Mouse (Mus musculus) limb, embryonic 10.5 days (tissue): ENCODE results near the gene Spata5. TPM values are rescaled to one million over a fixed set of nuclear protein-coding genes. Genes with fewer than 3 reads are reported as not detected.
A peak's percentile ranks its signal among the peaks of the same experiment; 100 is the strongest.

Experiments used
- DNase-seq: peaks from one replicate; pipeline ENCODE4 v3.0.0-alpha.2; 2017; ENCODE audit warnings: low spot score
- H3K27ac ChIP-seq: fragments of 300-500 bp; sonication (generic); 2 replicates; pipeline ENCODE4 v1.5.1; 2016; ENCODE audit warnings: mild to moderate bottlenecking
- H3K27me3 ChIP-seq: fragments of 300-500 bp; sonication (generic); 2 replicates; pipeline ENCODE4 v1.6.1; 2016; ENCODE audit warnings: low read depth, mild to moderate bottlenecking; ENCODE audit not compliant: poor library complexity, severe bottlenecking
- H3K36me3 ChIP-seq: fragments of 300-500 bp; sonication (generic); 2 replicates; pipeline ENCODE4 v1.6.1; 2016; ENCODE audit warnings: mild to moderate bottlenecking, moderate library complexity
- H3K4me1 ChIP-seq: fragments of 300-500 bp; sonication (generic); 2 replicates; pipeline ENCODE4 v1.6.1; 2016
- H3K4me3 ChIP-seq: fragments of 300-500 bp; sonication (generic); 2 replicates; pipeline ENCODE4 v1.5.1; 2016; ENCODE audit warnings: mild to moderate bottlenecking, moderate library complexity
- H3K9me3 ChIP-seq: fragments of 300-500 bp; sonication (generic); replicated peaks from 2 replicates; pipeline ENCODE4 v1.6.1; 2016; ENCODE audit warnings: mild to moderate bottlenecking
- WGBS: fragments of 180-500 bp; shearing (Covaris S2); methylation state at CpG from one replicate; pipeline ENCODE4 v1.1.7; 2016; 5-methylcytosine and 5-hydroxymethylcytosine counted together
- polyA plus RNA-seq: library from polyadenylated mRNA; unstranded; fragments of >200 nt; fragmentation: Nextera tagmentation; extraction: Ambion mirVana; gene quantifications from 2 replicates; pipeline ENCODE4 v1.2.1, GENCODE M21; 2016

Gene Spata5
- polyA plus RNA-seq = 52.7 and 53.3 TPM in 2 replicates

GRCm38 (mm10) chr3:37419458-37419991 is at the start of gene Spata5:
Gene Spata5 (plus strand): TSS chr3:37419896.
- H3K4me1 ChIP-seq = peaks cover 19% of the 10 kb centered on the region
- peaks cover 6% of the 10 kb centered on the region; the same call in 1 of the 2 replicates for H3K36me3 ChIP-seq
- H3K9me3 ChIP-seq = no peaks in the 10 kb centered on the region
- DNase-seq = peak; percentile 100
- H3K27ac ChIP-seq = peak within 1 kb of the TSS; percentile 92
- H3K27me3 ChIP-seq = no peaks in the 10 kb centered on the region
- under 1% methylated on average over 50 of the region's 50 CpGs for WGBS
- peak within 1 kb of the TSS; percentile 98 for H3K4me3 ChIP-seq

GRCm38 (mm10) chr3:37370407-37370806 is 49.3 kb upstream of the Spata5 start:
- 62% methylated on average over 4 of the region's 4 CpGs for WGBS

GRCm38 (mm10) chr3:37373712-37374111 is 46.0 kb upstream of the Spata5 start:
- DNase-seq = no peak
- Histone ChIP-seq H3K27ac (no peak overlapping the region), H3K4me3 (no peak overlapping the region), H3K4me1 (peaks cover 22% of the 10 kb centered on the region), H3K27me3 (no peaks in the 10 kb centered on the region), H3K36me3 (no peaks in the 10 kb centered on the region), H3K9me3 (no peaks in the 10 kb centered on the region)
- WGBS = 90% methylated on average over 11 of the region's 11 CpGs

More at GRCm38 (mm10) chr3:37370407-37370806, 49.3 kb upstream of the Spata5 start:
- peaks cover 10% of the 10 kb centered on the region for H3K4me1 ChIP-seq
- DNase-seq = no peak
- no peaks in the 10 kb centered on the region for H3K9me3 ChIP-seq
- no peak overlapping the region for H3K4me3 ChIP-seq
- no peak overlapping the region for H3K27ac ChIP-seq
- no peaks in the 10 kb centered on the region for H3K27me3 ChIP-seq
- no peaks in the 10 kb centered on the region for H3K36me3 ChIP-seq

- no peak for DNase-seq
- Histone ChIP-seq H3K9me3 (no peaks in the 10 kb centered on the region), H3K36me3 (no peaks in the 10 kb centered on the region), H3K4me3 (no peak overlapping the region), H3K4me1 (peaks cover 33% of the 10 kb centered on the region), H3K27me3 (no peaks in the 10 kb centered on the region), H3K27ac (no peak overlapping the region)
- WGBS = 73% methylated on average over 6 of the region's 6 CpGs
Observed at GRCm38 (mm10) chr3:37377926-37378325, 41.8 kb upstream of the Spata5 start.

GRCm38 (mm10) chr3:37378412-37378811 is 41.3 kb upstream of the Spata5 start:
- Histone ChIP-seq H3K36me3 (no peaks in the 10 kb centered on the region), H3K4me3 (no peak overlapping the region), H3K27me3 (no peaks in the 10 kb centered on the region), H3K9me3 (no peaks in the 10 kb centered on the region), H3K4me1 (peaks cover 38% of the 10 kb centered on the region), H3K27ac (no peak overlapping the region)
- WGBS = 83% methylated on average over 6 of the region's 6 CpGs
- DNase-seq = no peak

GRCm38 (mm10) chr3:37379201-37379600 is 40.5 kb upstream of the Spata5 start:
- Histone ChIP-seq H3K4me3 (no peak overlapping the region), H3K27me3 (no peaks in the 10 kb centered on the region), H3K9me3 (no peaks in the 10 kb centered on the region), H3K4me1 (peaks cover 44% of the 10 kb centered on the region), H3K27ac (no peak overlapping the region), H3K36me3 (no peaks in the 10 kb centered on the region)
- DNase-seq = no peak
- WGBS = 81% methylated on average over 14 of the region's 14 CpGs

GRCm38 (mm10) chr3:37379930-37380881 is 39.5 kb upstream of the Spata5 start:
- H3K4me1 ChIP-seq = peaks cover 44% of the 10 kb centered on the region
- DNase-seq = no peak
- WGBS = 77% methylated on average over 18 of the region's 18 CpGs
- H3K4me3 ChIP-seq = no peak overlapping the region
- H3K9me3 ChIP-seq = no peaks in the 10 kb centered on the region
- peak overlapping the region; percentile 38 for H3K27ac ChIP-seq
- no peaks in the 10 kb centered on the region for H3K27me3 ChIP-seq
- no peaks in the 10 kb centered on the region for H3K36me3 ChIP-seq

GRCm38 (mm10) chr3:37381457-37381856 is 38.2 kb upstream of the Spata5 start:
- peak overlapping the region; percentile 36; the same call in 1 of the 2 replicates for H3K27ac ChIP-seq
- H3K9me3 ChIP-seq = no peaks in the 10 kb centered on the region
- DNase-seq = no peak
- no peaks in the 10 kb centered on the region for H3K27me3 ChIP-seq
- H3K4me3 ChIP-seq = no peak overlapping the region
- no peaks in the 10 kb centered on the region for H3K36me3 ChIP-seq
- WGBS = 82% methylated on average over 6 of the region's 6 CpGs
- peaks cover 44% of the 10 kb centered on the region for H3K4me1 ChIP-seq

GRCm38 (mm10) chr3:37383096-37383765 is 36.5 kb upstream of the Spata5 start:
- peak; percentile 48 for DNase-seq
- peaks cover 37% of the 10 kb centered on the region for H3K4me1 ChIP-seq

GRCm38 (mm10) chr3:37387310-37387709 is 32.4 kb upstream of the Spata5 start:
- 91% methylated on average over 6 of the region's 6 CpGs for WGBS
- H3K27ac ChIP-seq = no peak overlapping the region
- H3K9me3 ChIP-seq = no peaks in the 10 kb centered on the region
- no peaks in the 10 kb centered on the region for H3K36me3 ChIP-seq
- H3K4me1 ChIP-seq = peaks cover 13% of the 10 kb centered on the region
- DNase-seq = no peak
- H3K27me3 ChIP-seq = no peaks in the 10 kb centered on the region
- H3K4me3 ChIP-seq = no peak overlapping the region

More at GRCm38 (mm10) chr3:37383096-37383765, 36.5 kb upstream of the Spata5 start:
- Histone ChIP-seq H3K36me3 (no peaks in the 10 kb centered on the region), H3K27ac (peak overlapping the region; percentile 78), H3K27me3 (no peaks in the 10 kb centered on the region), H3K4me3 (no peak overlapping the region), H3K9me3 (no peaks in the 10 kb centered on the region)
- WGBS = 48% methylated on average over 6 of the region's 6 CpGs

GRCm38 (mm10) chr3:37396930-37397608 is 22.6 kb upstream of the Spata5 start:
- Histone ChIP-seq H3K27ac (no peak overlapping the region), H3K4me3 (no peak overlapping the region), H3K4me1 (peaks cover 10% of the 10 kb centered on the region), H3K27me3 (no peaks in the 10 kb centered on the region), H3K36me3 (no peaks in the 10 kb centered on the region), H3K9me3 (no peaks in the 10 kb centered on the region)
- WGBS = 91% methylated on average over 5 of the region's 5 CpGs
- no peak for DNase-seq

GRCm38 (mm10) chr3:37397646-37398045 is 22.1 kb upstream of the Spata5 start:
- H3K9me3 ChIP-seq = no peaks in the 10 kb centered on the region
- H3K4me1 ChIP-seq = peaks cover 13% of the 10 kb centered on the region
- H3K4me3 ChIP-seq = no peak overlapping the region
- WGBS = 85% methylated on average over 3 of the region's 3 CpGs
- DNase-seq = no peak
- H3K27ac ChIP-seq = no peak overlapping the region
- H3K36me3 ChIP-seq = no peaks in the 10 kb centered on the region
- H3K27me3 ChIP-seq = no peaks in the 10 kb centered on the region
